Mouse (Mus musculus) lung, postnatal 14 days (tissue): ENCODE measurements around the gene Adgrv1.

ENCODE experiments used
- DNase-seq: peaks from one replicate; pipeline ENCODE4 v3.0.0; 2021

Gene Adgrv1

DNA sequence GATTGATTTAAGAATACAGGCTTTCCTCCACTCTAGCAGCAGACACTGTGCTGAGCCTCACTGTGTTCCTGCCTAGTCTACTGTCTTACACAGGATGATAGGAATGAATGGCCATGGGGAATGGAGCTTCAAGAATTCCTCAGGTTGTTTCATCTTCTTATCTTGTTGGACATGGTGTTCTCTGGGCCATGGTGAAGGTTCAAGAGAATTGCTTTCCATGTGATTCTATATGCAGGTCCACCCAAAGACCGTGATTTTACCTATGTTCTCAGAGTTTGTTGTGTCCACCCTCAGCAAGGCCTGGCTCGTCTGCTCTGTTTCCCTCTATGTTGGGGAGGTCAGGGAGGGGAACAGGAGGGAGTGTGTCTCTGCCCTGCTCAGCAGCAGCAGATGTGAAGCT, 26.0 kb downstream of the Adgrv1 start:
- DNase-seq, result no peak

DNA sequence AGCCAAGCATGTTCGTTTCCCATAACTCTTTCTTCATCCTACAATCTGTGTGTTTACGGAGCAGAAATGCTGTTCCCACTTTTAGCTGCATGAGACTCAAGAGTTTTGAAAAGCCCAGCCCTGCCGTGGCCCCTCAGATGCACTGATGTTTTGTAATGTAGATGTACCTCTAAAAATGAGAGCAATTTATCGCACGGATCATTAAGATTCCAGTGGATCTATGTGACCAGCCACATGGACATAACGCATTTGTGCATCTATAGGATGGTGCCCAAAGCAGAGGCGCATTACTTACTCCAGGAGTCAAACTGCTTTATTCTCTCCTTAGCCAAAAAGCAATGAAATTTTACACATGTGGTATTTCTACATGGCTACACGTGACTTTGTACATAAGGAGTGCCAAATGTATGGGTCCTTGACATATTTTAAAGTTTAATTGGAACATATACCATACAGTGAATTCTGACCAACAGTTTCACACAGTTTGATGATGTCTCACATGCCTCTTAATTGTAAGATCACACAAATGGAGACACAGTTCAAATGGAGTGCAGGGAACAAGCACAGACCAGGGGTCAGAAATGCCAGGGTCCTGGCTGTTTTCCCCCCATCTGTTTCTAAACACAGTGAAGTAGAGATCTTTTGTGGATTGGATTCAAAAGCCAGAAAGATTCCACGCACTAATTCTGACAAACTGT, 35.9 kb downstream of the Adgrv1 start:
- DNase-seq, result no peak

DNA sequence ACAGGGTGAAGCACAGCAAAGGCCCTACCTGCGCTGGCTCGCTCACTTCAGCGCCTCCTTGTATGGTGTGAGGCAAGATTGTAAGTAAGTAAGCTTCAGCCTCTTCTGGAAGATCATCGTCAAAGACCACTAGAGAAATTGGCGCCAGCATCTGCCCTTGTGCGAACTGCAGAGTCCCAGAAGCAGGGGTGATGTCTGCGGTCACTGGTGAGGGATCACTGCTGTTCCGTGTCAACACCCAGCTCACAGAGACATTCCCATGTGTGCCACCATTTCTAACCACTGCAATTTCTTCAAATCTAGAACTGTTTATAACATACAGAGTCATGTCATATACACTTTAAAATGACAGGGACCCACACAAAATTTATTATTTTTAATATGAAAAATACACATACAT, 54.3 kb downstream of the Adgrv1 start:
- no peak for DNase-seq

DNA sequence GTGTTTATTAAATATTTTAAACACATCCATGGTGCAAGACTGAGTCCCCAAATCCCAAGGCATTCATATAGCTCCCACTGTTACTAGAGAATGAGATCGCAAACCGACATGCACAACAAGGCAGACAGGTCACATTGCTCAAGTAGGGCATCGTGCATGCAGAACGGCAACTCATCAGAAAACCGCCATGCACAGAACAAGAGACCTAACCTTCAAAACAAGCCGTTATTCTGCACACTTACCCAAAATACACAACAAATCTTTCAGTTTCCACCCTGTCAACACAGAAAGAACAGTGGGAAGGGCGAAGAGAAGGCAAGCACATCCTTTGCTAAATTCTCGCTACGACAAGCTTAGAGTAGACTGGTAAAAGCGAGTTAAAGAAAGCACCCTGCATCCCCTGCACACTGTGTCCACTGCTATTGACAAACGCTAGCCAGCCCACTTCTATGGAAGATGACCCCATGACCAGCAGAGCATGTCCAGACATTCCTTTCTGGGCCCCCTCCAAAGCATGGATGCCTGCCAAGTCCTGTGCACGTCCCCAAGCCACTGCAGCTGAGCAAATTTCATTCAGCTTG, 62.6 kb downstream of the Adgrv1 start:
- peak; percentile 20 for DNase-seq

DNA sequence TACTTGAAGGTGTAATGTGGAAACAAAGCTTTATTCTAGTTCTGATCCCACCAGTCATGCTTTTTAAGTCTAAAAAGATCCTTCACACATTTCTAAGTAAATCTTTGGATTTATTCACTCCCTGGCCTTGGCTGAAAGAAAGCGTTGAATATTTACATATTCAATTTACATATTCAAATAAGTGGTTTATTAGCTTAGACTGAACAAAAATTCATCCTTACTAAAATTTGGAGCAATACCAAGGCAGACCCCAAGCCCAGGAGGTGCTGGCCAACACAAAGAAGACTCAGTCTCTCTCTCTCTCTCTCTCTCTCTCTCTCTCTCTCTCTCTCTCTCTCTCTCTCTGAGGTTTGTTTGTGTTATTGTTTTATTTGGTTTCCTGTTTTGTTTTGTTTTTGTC, 82.9 kb downstream of the Adgrv1 start:
- DNase-seq, result no peak

DNA sequence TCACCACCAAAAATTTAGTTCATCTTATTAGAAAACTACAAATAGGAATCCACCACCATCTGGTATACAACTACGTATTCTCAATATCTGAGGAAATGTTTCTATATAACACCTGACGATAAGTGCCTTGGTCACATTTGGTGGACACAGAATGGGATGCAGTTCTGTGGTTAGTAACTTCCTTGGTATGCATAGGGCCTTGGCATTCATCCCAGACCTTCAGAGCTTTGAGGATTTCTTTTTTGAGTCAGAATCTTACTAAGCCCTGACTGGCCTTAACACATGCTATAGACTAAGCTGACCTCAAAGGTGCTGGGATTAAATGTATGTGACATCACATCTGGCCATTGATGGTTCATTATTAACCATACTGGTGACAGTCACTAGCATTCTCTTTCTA, 98.0 kb downstream of the Adgrv1 start:
- DNase-seq, result no peak

DNA sequence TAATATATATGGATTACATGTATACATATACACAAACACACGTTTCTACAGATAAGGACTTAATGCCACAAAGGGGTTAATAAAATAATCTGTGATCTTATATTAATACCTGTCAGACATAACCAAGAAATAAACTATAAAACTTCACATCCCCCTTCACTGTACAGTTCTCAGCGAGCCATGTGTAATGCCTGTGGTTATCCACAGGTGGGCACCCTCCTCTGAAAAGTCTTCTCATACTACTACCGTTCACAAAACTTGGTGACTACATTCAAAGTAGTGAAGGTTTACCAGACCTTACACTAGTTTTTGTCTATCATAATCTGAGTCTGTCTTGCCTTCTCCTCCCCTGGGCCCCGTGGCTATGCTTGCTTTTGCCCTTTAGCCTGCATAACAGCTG, 106.3 kb downstream of the Adgrv1 start:
- DNase-seq, result no peak

DNA sequence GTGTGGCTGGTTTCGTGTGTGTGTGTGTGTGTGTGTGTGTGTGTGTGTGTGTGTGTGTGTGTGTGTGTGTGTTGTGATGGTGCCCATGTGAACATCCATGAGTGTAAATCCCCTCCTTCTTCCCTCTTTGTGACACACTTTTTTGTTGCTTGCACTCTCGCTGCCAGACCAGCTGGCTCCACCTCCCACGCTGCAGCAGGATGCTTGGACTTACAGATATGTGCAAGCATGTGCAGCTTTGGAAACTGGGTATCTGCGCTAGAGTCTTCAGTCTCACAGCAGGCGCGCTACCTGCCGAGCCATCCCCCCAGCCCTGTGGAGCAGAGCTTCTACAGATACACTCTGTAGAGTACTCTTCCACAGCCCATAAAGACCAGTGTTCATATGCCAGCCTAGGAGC, 122.8 kb downstream of the Adgrv1 start:
- no peak for DNase-seq

DNA sequence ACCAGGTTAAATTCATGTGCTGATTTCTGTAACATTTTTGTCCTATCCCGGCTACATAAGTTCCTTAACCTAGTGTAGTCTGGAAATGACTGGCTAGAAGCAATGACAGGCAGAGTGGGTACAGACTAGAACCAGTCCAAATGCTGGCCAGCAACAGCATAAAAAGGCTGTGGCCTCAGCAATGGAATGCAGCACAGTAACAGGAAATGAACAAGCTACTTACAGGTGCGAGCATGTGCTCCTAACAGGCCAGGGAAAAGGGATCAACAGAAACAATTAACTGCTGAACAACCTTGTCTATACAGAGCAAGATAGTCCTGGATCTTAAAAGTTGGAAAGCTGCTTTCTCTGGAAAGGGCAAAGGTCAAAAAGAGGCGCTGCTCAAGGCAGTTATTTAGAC, 135.9 kb downstream of the Adgrv1 start:
- no peak for DNase-seq

DNA sequence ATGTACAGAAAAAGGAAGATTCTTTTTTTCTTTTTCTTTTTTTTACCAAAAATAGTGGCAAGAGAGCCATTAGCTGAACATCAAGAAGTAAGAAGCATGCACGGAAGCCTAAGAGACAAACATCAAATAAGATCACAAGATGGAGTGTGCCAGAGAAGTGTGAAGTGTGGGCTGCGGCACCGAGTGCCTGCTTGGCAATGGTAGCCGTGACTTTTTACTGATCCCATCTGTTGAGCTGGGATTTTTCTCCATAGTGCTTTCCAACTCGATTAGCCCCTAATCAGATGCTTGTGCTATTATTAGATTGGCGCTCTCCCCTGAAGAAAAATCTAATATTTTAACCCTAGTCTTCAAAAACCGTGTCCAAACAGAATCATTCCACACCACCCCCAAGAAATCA, 141.0 kb downstream of the Adgrv1 start:
- no peak for DNase-seq

DNA sequence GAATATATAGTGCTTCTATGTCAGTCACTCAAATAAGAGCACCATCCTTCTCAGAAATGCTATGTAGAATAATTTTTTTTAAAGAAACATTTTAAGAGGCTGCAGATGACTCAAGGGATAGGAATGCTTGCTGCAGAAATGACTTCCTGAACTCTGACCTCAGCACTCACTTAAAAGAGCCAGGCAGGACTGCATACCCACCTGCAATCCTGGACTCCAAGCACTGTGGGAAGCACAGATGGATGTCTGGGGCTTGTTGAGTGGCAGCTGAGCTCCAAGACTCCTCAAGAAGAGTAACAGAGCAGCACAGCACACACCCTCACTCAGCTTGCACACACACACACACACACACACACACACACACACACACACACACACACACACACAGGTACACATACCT, 146.0 kb downstream of the Adgrv1 start:
- DNase-seq, result no peak

DNA sequence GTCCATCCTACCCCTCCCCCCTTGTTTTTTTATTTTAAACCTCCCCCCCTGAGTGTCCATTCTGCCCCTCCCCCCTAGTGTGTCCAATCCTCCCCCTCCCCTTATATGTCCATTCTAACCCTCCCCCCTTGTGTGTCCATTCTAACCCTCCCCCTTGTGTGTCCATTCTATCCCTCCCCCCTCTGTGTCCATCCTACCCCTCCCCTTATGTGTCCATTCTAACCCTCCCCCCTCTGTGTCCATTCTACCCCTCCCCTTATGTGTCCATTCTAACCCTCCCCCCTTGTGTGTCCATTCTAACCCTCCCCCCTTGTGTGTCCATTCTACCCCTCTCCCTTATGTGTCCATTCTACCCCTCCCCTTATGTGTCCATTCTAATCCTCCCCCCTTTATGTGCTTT, 159.2 kb downstream of the Adgrv1 start:
- no peak for DNase-seq

DNA sequence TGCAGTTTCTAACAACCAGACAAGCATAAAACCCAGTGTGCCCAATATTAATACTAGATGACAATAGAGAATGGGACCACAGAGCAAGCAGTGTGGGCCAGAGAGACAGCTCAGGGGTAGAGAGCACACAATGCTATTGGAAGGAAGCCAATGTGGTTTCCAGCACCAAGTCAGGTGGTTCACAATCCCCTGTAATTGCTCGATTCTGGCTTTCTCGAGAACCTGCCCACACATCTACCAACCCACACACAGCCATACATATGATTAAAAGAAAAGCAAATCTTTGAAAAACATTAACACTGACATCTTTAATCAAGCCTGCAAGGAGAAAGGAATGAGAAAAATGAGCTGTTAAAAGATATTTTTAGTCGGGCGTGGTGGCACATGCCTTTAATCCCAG, 166.3 kb downstream of the Adgrv1 start:
- no peak for DNase-seq

DNA sequence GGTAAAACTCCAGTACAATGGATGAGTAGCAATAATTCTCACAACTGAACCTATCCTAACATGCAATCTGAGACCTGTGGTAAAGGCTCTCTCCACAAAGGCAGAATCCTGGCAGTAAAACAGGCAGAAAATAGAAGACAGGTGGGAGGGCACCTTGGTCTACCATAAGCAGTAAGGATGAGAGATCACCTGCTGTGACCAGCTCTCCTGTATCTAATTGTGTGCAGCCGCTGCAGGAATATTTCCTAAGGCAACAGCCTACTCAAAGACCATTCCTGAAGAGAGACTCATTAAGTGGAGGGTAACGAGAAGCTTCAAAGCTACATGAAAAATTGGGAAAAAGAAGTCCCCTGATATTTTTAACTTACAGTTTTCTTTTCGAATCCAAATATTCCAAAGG, 167.2 kb downstream of the Adgrv1 start:
- no peak for DNase-seq

DNA sequence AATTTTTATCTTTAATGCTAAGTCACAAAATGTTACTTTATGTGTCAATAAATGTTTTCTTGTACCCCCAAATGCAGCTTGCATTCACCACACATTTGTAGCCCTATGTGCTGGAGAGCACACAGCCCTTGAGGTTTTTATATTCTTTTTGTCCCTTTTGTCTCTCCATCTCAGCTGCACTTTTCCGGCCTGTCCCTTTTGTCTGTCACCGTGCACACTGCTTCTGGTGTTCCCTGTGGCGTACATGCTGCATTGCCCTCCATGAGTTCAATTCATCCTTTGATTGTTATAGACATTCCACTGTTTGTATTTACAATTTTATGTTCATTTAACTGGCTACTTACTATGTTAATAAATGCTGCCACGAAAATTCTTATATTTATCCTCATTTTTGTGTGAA, 183.3 kb downstream of the Adgrv1 start:
- DNase-seq, result no peak

DNA sequence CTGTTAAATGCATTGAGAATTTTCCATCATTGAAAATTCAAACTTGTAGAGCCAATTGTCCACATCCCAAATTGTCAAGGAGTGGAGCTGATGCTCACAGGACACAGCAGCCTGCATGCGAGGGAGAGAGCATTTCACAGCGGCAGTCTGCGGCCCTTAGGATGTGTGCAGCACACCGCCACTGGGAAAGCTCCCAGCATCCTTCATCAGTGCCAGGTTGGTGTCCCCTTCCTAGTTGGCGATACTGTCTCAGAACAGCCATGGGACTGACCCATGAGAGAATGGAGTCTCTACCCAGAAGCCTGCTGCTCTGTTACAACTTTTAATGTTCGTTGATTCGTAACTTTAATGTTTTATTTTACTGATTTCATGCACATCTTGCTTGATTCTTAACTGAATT, 183.8 kb downstream of the Adgrv1 start:
- no peak for DNase-seq

DNA sequence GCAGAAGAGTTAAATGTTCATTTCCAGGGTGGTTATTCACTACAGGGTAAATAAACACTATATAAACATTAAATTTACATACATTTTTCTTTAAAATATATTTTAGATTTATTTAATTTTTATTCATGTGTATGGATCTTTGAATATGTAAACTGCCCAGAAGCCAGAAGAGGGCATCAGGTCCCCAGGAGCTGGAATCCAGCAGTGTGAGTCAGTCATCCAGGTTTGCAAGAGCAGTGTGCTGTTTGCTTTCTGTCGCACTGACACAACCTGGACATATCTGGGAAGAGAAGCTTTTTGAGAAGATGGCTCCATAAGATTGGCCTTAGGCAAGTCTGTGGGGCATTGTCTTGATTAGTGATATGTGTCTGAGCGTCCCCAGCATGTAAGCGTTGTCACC, 191.5 kb downstream of the Adgrv1 start:
- no peak for DNase-seq

DNA sequence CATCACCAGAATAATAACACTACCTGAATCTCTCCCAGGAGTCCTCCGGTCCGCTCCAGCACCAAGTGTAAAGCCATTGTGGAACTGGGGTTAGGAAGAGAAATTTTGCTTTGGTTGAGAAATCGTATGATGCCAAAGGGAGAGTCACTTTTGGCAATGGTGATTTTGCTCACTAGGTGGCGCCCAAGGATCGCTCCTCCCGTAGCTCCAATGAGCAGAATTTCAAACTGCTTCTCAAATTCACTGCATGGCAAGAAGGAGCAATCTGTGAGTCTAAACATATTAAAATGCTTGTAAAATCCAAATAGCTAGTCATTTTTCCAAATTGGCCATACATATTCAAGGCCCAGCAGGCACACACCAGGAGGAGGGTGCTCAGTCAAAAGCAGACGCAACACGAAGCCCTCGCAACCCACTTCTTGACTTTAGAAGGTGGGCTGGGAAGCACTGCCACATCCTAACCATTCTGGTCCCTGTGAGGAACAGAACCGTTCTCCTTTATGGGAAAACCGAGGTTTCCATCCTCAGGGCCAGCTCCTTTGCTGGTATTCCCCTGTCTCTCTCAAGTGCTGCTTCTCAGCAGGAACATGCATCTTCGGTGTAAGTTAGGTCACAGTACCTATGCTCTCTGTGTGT, 193.4 kb downstream of the Adgrv1 start:
- DNase-seq, result peak; percentile 85

DNA sequence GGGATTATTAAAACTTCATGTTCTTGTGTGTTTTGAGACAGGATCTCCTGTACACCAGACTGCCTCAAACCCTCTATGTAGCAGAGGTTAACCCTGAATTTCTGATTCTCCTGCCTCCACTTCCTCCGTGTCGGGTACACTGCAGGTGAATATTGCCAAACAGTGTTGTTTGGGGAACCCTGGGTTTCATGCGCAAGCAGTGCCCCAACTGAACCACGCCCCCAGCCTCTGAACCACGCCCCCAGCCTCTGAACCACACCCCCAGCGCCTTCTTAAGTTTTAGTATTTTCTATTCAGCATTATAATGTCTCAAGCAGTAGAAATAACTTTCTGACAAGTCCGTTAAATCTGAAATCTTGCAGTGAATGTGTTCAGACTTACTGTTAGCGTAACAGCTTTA, 195.9 kb downstream of the Adgrv1 start:
- DNase-seq, result no peak

DNA sequence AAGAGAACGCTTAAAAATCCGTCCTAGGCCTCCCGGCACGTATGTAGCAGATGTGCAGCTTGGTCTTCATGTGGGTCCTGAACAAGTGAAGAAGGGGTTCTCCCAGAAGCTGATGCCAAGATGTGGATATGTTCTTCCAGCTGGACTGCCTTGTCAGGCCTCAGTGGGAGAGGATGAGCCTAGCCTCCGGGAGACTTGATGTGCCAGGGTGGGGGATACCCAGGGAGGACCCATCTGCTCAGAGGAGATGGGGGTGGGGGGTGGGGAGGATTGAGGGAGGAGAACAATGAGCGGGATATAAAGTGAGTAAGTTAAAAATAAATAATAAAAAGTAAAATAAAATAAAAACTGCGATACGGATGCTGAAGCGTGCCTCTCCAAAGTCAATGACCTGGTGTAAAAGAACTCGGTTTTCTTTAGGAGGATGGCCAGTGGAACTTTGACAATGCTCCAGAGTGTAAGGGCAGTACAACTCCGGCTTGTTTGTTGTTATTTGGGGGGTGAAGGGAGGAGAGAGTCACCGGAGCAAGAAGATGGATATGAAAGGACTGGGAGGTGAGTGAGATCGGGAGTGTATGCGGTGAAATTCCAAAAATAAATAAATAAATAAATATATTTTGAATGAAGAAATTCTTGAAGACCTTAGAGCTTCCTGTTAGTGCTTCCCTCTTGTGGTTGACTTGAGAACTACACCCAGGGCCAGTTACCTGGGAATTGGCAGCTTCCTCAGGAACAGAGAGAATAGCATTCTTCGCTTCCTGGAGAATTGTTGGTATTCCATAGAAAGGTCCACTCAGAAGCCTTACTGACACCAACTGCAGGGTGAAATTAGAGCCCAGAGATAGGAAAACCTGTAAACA, 205.8 kb downstream of the Adgrv1 start:
- peak; percentile 64 for DNase-seq

DNA sequence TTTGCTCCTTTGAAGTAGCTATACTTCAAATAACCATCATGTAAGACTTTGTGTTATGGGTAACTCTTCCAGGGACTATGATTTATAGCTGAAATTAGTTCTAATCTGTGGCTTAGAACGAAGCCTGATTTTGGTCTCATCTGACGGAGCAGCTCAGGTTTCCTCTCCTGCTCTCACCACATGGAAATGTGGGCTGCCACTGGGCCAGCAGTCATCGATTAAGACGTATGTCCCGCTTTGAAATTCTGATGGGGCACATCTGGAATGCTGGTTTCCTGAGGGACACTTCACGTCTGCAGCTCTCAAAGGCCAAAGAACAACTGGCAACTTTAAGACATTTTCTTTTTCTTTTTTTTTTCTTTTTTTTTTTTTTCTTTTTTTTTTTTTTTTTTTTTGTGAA, 207.8 kb downstream of the Adgrv1 start:
- no peak for DNase-seq

DNA sequence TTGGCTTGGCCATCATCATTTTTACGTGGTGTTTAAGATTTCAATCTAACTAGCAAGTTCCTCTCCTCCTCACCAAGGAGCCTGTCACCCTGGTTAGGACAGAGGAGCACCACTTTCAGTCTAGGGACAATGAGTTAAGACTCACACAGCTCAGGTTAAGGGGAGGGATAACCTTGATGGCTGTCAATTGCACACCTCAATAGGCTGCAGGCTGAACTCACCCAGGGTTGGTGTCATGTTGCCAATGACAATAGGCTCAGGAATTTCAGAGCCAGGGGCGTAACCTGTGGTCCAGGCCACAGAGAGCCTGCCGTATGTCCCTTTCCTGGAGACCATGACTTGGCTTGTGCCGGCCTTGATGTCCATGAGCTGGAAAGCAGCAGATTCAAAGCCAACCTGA, 209.0 kb downstream of the Adgrv1 start:
- DNase-seq, result no peak

DNA sequence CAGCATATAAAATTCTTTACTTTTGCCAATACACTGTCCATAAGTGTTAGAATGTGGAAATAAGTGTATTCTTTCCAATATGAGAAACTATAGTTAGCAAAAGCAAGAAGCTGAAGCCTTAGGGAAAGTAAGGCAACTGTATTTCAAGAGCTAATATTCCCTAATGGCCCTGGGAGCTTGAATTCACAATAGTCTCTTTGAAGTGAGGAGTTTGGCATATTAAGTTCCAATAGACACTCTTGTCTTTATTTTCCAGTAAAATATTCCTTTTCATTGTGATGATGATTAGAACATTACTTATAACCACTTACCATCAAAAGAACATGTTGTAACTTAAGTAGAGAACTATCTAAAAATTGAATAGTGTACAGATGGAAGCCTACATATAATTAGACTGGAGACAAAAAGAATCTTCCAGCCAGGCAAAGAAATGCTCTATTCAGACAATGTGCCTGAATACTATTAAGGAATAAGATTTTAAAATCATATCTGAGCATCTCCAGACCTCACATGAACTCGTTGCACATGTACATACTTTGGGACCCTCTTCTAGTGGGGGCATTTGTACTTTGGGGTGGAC, 225.0 kb downstream of the Adgrv1 start:
- DNase-seq, result no peak
